Mouse (Mus musculus) lung, postnatal 14 days (tissue): ENCODE measurements around the gene Atxn10.

Source experiments
- DNase-seq: peaks from one replicate; pipeline ENCODE4 v3.0.0; 2021

Atxn10 gene

DNA sequence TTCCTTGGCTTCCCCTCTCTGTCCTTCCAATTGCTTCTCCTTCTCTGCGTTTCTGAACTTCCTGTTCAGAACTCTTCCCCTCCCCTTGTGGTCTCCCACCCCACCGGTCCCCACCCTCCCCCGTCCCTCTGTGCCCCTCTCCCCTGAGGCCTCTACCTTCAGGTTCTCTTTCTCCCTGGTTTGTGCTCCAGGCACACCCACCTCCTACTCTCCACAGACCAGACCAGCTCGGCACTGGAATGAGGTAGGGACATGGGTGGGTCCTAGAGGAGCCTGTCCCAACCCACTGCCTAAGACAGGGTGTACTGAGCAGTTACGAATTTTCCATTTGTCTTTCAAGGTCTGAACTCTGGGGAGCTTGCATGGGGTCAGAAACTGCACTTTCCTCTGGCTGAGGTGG, 143.9 kb downstream of the Atxn10 start:
- peak; percentile 11 for DNase-seq

DNA sequence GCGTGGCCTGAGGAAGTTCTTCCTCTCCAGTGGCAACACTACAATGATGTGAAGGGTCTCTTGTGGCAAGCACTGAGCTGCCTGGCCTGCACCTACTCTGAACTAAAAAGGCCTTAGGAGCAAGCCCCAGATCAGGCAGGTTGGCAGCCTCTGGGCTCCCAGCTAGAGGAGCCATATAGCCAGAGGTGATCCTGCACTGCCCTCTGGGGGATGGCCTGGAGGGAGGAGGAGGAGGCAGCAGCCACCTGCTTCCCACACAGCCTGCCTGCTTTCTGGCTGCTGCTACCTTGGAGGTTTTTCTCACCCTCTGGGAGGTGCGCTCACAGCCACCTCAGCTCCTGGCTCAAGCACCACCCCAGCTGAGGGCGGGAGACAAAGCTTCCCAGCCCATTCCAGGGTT, 144.6 kb downstream of the Atxn10 start:
- peak; percentile 57 for DNase-seq

DNA sequence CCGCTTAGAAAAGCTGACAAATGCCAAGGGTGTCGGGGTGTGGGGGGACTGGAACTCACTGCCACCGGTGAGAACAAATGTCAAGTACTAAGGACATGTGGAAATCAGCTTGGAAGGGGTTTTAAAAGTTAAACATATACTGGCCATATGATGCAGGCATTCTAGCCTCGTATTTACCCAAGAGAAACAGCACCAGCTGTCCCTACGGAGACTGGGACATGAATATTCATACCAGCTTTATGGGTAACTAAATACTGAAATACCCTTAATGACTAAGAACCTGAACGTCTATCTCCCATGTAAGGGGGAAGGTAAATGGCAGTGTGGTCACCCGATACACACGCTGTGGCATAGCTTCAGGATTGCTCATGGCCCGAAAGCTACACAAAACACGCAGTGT, 152.9 kb downstream of the Atxn10 start:
- DNase-seq: no peak

DNA sequence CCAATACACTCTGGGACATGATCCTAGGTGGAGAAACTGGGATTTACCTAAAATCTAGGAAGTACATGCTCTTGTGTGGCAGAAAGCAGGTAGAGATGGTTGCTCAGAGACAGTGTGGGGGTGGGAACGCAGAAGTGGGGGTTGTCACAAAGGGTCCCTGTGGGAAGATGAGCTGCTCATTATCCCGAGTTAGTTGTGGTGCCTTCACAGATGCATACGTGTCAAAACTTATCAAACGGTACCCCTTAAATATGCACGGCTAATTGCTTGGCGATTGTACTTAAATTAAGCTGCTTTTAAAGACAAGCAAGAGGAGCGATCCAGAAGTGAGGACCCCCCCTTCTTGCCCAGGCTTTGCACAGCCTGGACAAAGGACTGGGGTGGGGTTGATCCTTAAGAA, 153.7 kb downstream of the Atxn10 start:
- no peak for DNase-seq

DNA sequence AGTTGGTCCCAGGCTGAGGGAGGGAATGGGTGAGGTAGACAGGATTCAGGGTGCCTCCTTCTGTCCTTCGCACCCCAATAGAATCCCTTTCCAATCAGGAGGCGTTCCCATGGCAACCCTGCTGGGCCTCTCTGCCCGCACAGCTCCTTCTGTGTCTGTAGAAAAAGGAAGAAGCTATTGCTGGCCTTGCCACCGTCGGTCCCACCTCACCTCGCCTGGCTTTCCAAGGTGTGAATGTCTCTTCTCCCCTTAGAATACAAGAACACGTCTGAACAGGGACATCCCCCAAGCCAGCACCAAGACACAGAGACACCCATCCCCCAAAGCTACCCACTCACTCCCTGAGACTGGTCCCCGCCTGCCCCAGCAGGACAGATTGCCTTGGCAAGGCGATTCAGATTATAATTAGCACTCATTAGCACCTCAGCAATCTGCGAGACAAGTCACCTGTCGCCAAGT, 158.1 kb downstream of the Atxn10 start:
- no peak for DNase-seq

DNA sequence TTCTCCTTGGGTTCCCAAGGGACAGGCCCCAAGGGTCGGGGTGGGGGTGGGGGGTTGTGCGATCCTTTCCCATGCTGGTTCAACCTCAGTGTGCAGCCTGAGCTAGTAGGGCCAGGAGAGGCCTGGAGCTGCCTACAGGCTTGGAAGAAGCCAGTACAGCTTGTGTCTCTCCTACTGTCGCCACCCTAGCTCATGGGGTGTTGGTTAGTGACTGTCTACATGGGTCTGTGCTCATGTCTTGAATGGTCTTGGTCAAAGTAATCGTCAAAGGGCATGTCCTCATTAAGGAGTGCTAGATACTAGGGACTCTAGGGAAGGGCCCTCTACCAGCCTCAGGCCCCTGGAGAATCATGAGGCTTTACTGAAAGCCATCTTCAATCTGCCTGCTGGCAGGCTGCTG, 161.5 kb downstream of the Atxn10 start:
- DNase-seq: no peak

DNA sequence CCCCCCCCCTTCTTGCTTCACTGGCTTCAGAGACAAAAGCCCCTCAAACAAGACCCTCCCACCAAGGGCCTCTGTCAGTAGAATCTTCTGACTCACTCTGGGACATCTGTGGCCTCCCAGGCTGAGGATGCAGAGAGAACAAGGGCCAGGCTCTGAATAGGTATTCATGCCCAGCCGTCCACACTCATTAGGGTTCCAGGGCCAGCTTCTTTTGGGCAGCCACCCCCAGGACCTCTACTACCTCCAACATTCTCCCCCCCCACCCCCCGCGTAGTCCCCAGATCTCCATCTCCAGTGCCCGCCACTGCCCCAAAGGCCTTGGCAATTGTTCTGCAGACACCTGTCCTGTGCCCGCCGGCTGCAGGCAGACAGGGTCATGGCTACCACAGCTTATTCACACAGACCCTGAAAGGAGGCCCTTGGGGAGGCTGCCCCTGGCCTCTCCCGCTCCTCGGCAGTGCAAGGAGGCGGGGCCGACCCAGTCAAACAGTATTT, 162.0 kb downstream of the Atxn10 start:
- DNase-seq: no peak

DNA sequence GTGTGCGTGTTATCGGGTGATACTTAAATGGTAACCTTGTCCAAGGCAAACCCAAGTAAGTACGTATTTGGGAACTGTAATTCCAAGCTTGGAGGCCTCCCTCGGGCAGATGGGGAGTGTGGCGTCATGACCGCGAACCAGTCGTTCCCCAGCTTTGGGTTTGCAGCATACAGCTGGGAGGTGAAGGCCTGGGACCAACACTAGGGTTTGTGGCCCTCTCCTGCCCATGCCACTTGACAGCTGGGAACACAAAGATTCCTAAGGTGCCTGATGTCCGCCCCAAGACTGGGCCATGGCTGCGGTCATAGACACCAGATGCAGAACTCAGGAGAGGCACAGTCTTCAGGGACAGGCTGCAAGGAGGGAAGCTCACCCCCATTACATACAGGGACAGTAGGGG, 164.2 kb downstream of the Atxn10 start:
- DNase-seq: no peak

DNA sequence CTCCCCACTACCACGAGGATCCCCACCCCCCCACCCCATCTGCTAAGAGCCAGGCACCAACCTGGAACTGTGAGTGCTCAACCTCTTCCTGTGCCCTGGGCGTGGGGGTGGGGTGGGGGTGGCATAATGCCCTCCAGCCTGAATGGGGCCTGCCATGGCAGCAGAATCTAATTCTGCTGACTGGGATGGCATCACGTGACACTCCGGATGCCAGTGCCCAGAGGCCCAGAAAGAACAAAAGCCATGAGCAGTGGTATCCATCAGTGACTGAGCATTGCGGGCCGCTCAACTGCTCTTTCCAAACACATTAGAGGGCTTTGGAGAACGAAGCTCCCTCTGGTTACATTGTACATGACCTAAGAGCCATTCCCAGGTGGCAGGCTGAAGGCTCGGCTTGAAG, 167.1 kb downstream of the Atxn10 start, which contains the start of gene 7530416G11Rik:
Gene 7530416G11Rik, minus strand, starts transcription at position 101 of the 400 bp plus-strand sequence.
- no peak for DNase-seq

DNA sequence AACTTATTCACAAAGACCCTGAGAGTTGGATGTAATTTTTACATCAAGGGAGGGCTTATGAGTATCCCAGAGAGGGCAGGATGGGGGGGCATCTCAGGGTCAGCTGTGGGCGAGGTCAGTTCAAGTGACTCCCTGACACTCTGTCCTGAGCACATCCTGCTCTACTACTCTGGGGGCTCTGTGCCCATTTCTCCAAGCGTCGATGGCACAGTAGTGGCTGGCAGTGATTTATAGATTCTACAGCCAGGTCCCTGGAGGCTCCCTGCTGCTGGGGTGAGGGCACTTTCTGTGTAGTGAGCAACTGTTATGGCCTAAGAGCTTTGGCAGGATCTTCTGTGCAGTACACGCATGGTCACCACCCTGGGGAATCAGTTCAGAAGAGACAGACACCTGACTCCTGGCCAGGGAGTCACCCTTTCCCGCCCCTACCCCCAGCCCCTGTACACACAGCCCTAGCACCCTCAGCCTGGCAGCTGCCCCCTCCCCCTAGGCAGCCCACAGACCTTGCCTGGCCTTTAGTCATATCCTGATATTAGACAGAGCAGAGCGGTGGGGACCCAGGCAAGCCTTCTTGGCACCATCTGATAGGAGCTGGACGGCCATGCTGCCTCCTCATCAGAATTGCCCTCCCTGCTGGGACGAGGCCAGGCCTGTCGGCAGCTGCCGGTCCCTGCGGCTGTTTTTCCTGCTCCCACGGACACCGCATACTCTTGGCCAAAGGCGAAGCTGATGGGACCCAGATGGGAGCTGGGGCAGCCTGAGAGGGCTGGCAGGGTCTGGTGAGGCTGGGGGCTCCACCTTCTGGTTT, 169.3 kb downstream of the Atxn10 start:
- DNase-seq: peak; percentile 62

DNA sequence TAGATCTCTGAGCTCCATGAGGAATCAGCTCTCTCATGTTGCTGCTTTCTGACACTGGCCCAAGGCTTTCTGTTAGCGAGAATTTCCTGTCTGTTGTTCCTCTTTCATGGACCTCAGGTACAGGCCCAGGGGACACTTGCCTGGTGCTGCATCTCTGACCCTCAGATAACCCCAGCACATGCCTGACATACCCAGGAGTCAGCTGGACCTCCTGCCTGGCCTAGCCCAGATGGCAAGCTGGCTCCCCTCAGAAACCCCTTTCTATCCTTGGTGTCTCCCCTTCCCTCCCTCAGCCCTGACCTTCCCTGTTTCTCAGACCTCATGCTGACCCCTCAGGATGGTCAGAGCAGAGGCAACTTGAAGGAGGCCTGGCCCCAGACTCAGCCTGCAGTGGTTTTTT, 170.6 kb downstream of the Atxn10 start:
- DNase-seq: no peak

DNA sequence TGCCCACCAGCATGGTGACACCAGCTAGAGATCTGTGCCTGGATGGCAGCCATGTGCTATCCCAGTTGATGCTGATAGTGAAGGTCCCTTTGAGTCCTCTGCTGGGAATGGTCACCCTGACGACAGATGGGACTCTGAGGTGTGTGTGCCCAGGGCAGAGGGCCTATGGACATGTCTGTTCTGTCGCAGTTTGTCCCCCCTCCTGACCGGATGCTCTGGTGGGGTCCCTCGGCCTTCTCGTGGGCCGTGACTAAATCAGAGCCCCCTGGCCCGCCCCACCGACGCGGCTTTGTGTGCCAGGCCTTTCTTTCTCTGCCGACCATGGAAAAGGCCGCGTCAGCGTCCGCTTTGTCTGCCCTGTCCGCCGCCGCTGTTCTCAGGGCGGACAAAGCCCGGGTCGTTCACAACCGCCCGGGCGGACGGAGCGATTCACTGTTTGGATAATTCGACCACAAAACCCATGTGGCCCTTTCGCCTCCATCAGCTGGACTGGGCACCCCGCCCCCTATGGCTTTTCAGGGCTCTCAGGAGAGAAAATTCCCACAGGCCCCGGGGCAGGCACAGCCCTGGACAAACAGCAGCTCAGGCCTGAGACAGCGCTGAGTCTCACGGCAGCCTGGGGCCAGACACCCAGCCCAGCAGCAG, 171.4 kb downstream of the Atxn10 start:
- no peak for DNase-seq
